Mouse (Mus musculus) kidney, embryonic 14.5 days (tissue): ENCODE data around the gene Fry. TPM values are rescaled to one million over a fixed set of nuclear protein-coding genes. Genes with fewer than 3 reads are reported as not detected.
A peak's percentile ranks its signal among the peaks of the same experiment; 100 is the strongest.

Experiments used
- ATAC-seq: fragments of 200-750 bp; cut with Nextera tagmentation; 2 replicates; pipeline ENCODE4 v1.8.0; 2017; ENCODE audit warnings: moderate number of reproducible peaks, mild to moderate bottlenecking, moderate TSS enrichment, moderate library complexity; ENCODE audit not compliant: low FRiP score, low TSS enrichment
- H3K27ac ChIP-seq: fragments of 300-500 bp; sonication (generic); 2 replicates; pipeline ENCODE4 v1.5.1; 2014; ENCODE audit warnings: low read depth, mild to moderate bottlenecking, low read length, moderate library complexity, mixed read lengths
- H3K27me3 ChIP-seq: fragments of 300-500 bp; sonication (generic); 2 replicates; pipeline ENCODE4 v1.6.1; 2014; ENCODE audit warnings: mild to moderate bottlenecking, low read length; ENCODE audit not compliant: control insufficient read depth, insufficient read depth
- H3K36me3 ChIP-seq: fragments of 300-500 bp; sonication (generic); 2 replicates; pipeline ENCODE4 v1.6.1; 2014; ENCODE audit warnings: low read length, mixed read lengths; ENCODE audit not compliant: control insufficient read depth, insufficient read depth
- H3K4me1 ChIP-seq: fragments of 300-500 bp; sonication (generic); 2 replicates; pipeline ENCODE4 v1.6.1; 2014; ENCODE audit warnings: low read length, mixed read lengths; ENCODE audit not compliant: control insufficient read depth, insufficient read depth
- H3K4me2 ChIP-seq: fragments of 300-500 bp; sonication (generic); replicated peaks from 2 replicates; pipeline ENCODE4 v1.6.1; 2014; ENCODE audit warnings: low read depth, mild to moderate bottlenecking, low read length
- H3K4me3 ChIP-seq: fragments of 300-500 bp; sonication (generic); 2 replicates; pipeline ENCODE4 v1.5.1; 2014; ENCODE audit warnings: mild to moderate bottlenecking, low read length
- H3K9ac ChIP-seq: fragments of 300-500 bp; sonication (generic); 2 replicates; pipeline ENCODE4 v1.6.1; 2014; ENCODE audit warnings: low read depth, mild to moderate bottlenecking, low read length, moderate library complexity
- H3K9me3 ChIP-seq: fragments of 300-500 bp; sonication (generic); 2 replicates; pipeline ENCODE4 v1.6.1; 2016; ENCODE audit warnings: low read length; ENCODE audit not compliant: control insufficient read depth
- WGBS: fragments of 180-500 bp; shearing (Covaris S2); extraction: QIAGEN DNeasy Blood & Tissue Kit; methylation state at CpG from one replicate; pipeline ENCODE4 v1.1.7; 2014; 5-methylcytosine and 5-hydroxymethylcytosine counted together
- polyA plus RNA-seq: library from polyadenylated mRNA; unstranded; fragments of >200 nt; fragmentation: Nextera tagmentation; extraction: Ambion mirVana; gene quantifications from 2 replicates; pipeline ENCODE4 v1.2.1, GENCODE M21; 2014

The Fry gene
- polyA plus RNA-seq, 1 experiment from 2014 or later: 8.0 TPM

GRCm38 (mm10) chr5:150186676-150187075 lies 68.2 kb downstream of the Fry start:
- no peak for ATAC-seq
- no peak overlapping the region for H3K4me3 ChIP-seq
- 0 out of 2 replicates have a peak, but pooled peaks cover 3% of the 10 kb centered on the region for H3K9me3 ChIP-seq
- H3K27me3 ChIP-seq: no peaks in the 10 kb centered on the region
- H3K36me3 ChIP-seq: no peaks in the 10 kb centered on the region
- no peak overlapping the region for H3K27ac ChIP-seq
- H3K4me1 ChIP-seq: no peaks in the 10 kb centered on the region
- no peak overlapping the region for H3K4me2 ChIP-seq
- H3K9ac ChIP-seq: no peak overlapping the region
- WGBS: 93% methylated on average over 4 of the region's 4 CpGs

- 81% methylated on average over 4 of the region's 4 CpGs for WGBS
- 0 out of 2 replicates have a peak, but pooled peaks cover 3% of the 10 kb centered on the region for H3K9me3 ChIP-seq
- H3K27me3 ChIP-seq: no peaks in the 10 kb centered on the region
- no peak overlapping the region for H3K4me2 ChIP-seq
- no peak for ATAC-seq
- no peaks in the 10 kb centered on the region for H3K36me3 ChIP-seq
- no peak overlapping the region for H3K4me3 ChIP-seq
- no peaks in the 10 kb centered on the region for H3K4me1 ChIP-seq
- no peak overlapping the region for H3K9ac ChIP-seq
- no peak overlapping the region for H3K27ac ChIP-seq
These were observed 69.6 kb downstream of the Fry start for GRCm38 (mm10) chr5:150188031-150188430.

- 89% methylated on average over 4 of the region's 4 CpGs for WGBS
- no peak for ATAC-seq
These were observed 72.3 kb downstream of the Fry start for GRCm38 (mm10) chr5:150190454-150191358.

GRCm38 (mm10) chr5:150195514-150196210 lies 77.2 kb downstream of the Fry start:
- Histone ChIP-seq H3K36me3 (no peaks in the 10 kb centered on the region), H3K4me2 (peak overlapping the region; percentile 59), H3K27me3 (no peaks in the 10 kb centered on the region), H3K27ac (no peak overlapping the region), H3K9ac (no peak overlapping the region), H3K9me3 (0 out of 2 replicates have a peak, but pooled peaks cover under 1% of the 10 kb centered on the region), H3K4me3 (peak overlapping the region; percentile 40), H3K4me1 (peaks cover 4% of the 10 kb centered on the region; the same call in 1 of the 2 replicates)
- WGBS: 3% methylated on average over 22 of the region's 22 CpGs
- peak; percentile 83 for ATAC-seq

More at GRCm38 (mm10) chr5:150190454-150191358, 72.3 kb downstream of the Fry start:
- Histone ChIP-seq H3K4me3 (no peak overlapping the region), H3K9me3 (0 out of 2 replicates have a peak, but pooled peaks cover 3% of the 10 kb centered on the region), H3K4me2 (no peak overlapping the region), H3K27ac (no peak overlapping the region), H3K36me3 (no peaks in the 10 kb centered on the region), H3K4me1 (no peaks in the 10 kb centered on the region), H3K9ac (no peak overlapping the region), H3K27me3 (no peaks in the 10 kb centered on the region)

DNA sequence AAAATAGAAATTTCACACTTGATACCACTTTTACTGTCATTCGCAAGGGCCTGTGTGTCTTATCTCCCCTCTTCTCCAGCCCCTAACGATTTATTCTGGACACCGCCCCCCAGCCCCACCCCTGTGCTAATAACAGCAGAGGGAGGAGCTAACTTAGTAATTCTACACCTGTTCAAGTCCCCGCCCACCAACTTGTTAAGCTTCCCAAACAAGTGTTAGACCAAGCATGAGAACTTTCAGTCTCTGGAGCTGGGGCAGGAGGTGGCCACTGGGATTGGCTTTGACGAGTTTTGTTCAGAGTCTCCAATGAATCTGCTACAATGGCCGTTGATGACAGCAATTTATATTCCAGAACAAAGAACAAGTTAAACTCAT lies 77.8 kb downstream of the Fry start:
- Histone ChIP-seq H3K4me3 (peak overlapping the region; percentile 40), H3K27me3 (no peaks in the 10 kb centered on the region), H3K36me3 (no peaks in the 10 kb centered on the region), H3K4me1 (peaks cover 4% of the 10 kb centered on the region; the same call in 1 of the 2 replicates), H3K9me3 (no peaks in the 10 kb centered on the region), H3K27ac (no peak overlapping the region), H3K4me2 (peak overlapping the region; percentile 59), H3K9ac (no peak overlapping the region)
- WGBS: 2% methylated on average over 6 of the region's 6 CpGs
- peak; percentile 87 for ATAC-seq

DNA sequence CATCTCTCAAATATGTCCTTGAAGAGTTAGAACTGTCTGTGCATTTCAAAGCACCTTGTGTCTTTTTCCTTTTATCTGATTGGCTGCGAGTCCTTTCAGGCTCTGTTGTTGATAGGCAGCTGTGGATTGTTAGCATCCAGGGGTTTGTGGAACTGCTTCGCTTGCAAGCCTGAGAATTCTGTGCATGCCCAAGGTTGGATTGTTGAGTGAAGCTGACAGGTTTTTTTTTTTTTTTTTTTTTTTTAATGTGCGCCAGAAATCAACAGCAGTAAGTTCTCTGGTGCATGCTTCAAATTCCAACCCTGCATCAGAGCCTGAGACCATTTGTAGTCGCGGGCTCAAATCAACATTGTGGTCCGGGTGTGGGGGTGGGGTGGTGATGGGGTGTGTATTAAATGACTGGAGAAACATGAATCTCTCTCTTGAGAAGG lies 78.5 kb downstream of the Fry start:
- Histone ChIP-seq H3K4me2 (peak overlapping the region; percentile 59), H3K27me3 (no peaks in the 10 kb centered on the region), H3K9me3 (no peaks in the 10 kb centered on the region), H3K36me3 (no peaks in the 10 kb centered on the region), H3K9ac (no peak overlapping the region), H3K27ac (no peak overlapping the region), H3K4me3 (peak overlapping the region; percentile 40; the same call in 1 of the 2 replicates), H3K4me1 (peaks cover 4% of the 10 kb centered on the region; the same call in 1 of the 2 replicates)
- 15% methylated on average over 6 of the region's 6 CpGs for WGBS
- ATAC-seq: no peak

GRCm38 (mm10) chr5:150206749-150207148 lies 88.3 kb downstream of the Fry start:
- H3K4me1 ChIP-seq: no peaks in the 10 kb centered on the region
- H3K4me2 ChIP-seq: no peak overlapping the region
- H3K4me3 ChIP-seq: no peak overlapping the region
- no peaks in the 10 kb centered on the region for H3K36me3 ChIP-seq
- H3K9ac ChIP-seq: no peak overlapping the region
- H3K27ac ChIP-seq: no peak overlapping the region
- H3K27me3 ChIP-seq: no peaks in the 10 kb centered on the region
- H3K9me3 ChIP-seq: peaks cover 3% of the 10 kb centered on the region; the same call in 1 of the 2 replicates
- 89% methylated on average over 6 of the region's 6 CpGs for WGBS
- no peak for ATAC-seq

GRCm38 (mm10) chr5:150207596-150207995 lies 89.2 kb downstream of the Fry start:
- H3K4me3 ChIP-seq: no peak overlapping the region
- no peaks in the 10 kb centered on the region for H3K27me3 ChIP-seq
- no peaks in the 10 kb centered on the region for H3K36me3 ChIP-seq
- H3K4me1 ChIP-seq: no peaks in the 10 kb centered on the region
- H3K4me2 ChIP-seq: no peak overlapping the region; the same call in 1 of the 2 replicates
- no peak overlapping the region for H3K27ac ChIP-seq
- no peak overlapping the region for H3K9ac ChIP-seq
- 48% methylated on average over 18 of the region's 18 CpGs for WGBS
- peaks cover 3% of the 10 kb centered on the region; the same call in 1 of the 2 replicates for H3K9me3 ChIP-seq
- ATAC-seq: no peak
